Mouse (Mus musculus): ENCODE data around the gene Zfp286.
"Not testable (repeated sequence)": the region's sequence is repeated elsewhere in the genome, so short reads cannot be mapped to it uniquely, and the experiment has no call there.

The Zfp286 gene

GRCm38 (mm10) chr11:62804119-62804518, 14.9 kb upstream of the Zfp286 start:
- no peak for DNase-seq (ENCODE audit: low spot score in 2 of 2)

GRCm38 (mm10) chr11:62789617-62789936, 315 bp upstream of the Zfp286 start:
- DNase-seq (ENCODE audit: low spot score in 2 of 2), result no peak

GRCm38 (mm10) chr11:62776510-62776909, 12.8 kb downstream of the Zfp286 start:
- no peak for DNase-seq (ENCODE audit: low spot score in 2 of 2)

GRCm38 (mm10) chr11:62760755-62761457, 28.4 kb downstream of the Zfp286 start:
- DNase-seq (ENCODE audit: low spot score in 2 of 2), result no peak

GRCm38 (mm10) chr11:62758491-62758890, 30.8 kb downstream of the Zfp286 start:
- DNase-seq (ENCODE audit: low spot score in 2 of 2), result no peak

GRCm38 (mm10) chr11:62757906-62758305, 31.4 kb downstream of the Zfp286 start:
- no peak for DNase-seq (ENCODE audit: low spot score in 2 of 2)

DNA sequence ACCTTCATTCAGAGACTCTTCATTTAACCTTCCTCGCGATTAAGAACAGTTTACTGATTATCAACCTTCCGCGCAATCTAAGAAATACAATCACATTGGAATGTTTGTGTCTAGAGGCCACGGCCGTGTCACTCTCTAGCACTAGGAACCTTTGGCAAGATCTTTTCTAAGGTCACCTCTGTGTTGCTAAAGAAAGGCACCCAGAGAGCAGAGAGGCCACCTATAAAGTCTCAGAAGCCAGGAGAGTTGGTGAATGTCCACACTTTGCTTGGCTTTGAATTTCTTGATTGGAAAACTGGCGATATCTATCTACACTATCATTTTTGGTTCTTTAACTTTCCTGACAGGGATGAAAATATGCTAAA, 32.1 kb downstream of the Zfp286 start:
- no peak for DNase-seq (ENCODE audit: low spot score in 2 of 2)

- DNase-seq (ENCODE audit: low spot score in 2 of 2), result peak; percentile 84 to 86
These were observed 32.7 kb downstream of the Zfp286 start for GRCm38 (mm10) chr11:62756456-62757142.

DNA sequence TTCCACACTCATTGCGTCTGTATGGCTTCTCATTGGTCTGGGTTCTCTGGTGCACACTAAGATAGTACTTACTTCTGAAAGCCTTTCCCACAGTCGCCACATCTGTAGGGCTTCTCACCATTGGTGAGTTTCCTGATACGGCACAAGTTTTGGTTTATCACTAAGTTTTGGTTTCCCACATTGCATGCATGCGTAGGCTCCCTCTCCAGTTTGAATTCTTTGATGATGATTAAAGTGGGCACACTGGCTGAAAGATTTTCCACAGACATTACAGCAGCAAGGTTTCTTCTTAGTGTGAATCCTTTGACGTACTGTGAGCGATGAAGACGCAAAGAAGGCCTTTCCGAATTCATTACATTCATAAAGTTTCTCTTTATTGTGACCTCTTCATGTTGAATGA, 36.5 kb downstream of the Zfp286 start, which contains the start of gene Gm10428:
Gene Gm10428 (plus strand): TSS at position 321 of the 400 bp plus-strand sequence.
- DNase-seq (ENCODE audit: low spot score in 2 of 2), result no peak

DNA sequence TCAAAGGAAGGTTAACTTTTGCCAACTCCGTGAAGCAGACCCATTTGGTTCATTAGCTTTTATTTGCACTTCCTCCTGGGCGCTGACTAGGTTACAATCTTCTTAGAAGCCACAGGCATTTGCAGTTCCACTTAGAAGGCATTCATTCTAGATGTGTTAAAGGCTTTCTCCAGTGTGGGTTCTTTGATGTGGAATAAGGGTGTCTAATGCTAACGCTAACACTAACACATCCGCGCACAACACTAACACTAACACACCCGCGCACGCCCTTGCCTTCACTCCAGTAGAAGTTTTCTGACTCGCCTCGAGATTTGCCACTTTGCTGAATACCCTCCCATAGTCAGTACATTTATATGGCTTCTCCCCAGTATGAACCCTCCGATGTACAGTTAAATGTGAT, 37.1 kb downstream of the Zfp286 start:
- DNase-seq (ENCODE audit: low spot score in 2 of 2), result no peak

DNA sequence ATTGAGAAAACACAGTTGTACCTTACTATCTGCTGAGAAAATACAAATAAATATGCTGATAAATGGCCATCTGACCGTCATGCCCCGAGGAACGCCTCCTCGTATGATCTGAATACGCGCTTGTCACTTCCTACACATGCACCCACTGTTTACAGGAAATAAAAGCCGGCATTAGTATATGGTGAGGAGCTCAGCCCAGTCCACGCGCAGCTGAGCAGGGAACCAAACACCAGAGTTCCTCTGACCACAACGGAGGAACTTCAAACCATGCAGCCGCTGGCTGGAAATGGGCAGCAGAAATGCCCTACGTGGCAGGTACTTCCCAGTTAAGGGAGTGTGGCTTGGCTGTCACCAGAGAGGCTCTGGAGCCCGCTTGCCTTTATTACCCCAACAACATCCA, 39.8 kb downstream of the Zfp286 start:
- not testable (repeated sequence) for DNase-seq (ENCODE audit: low spot score in 2 of 2)

DNA sequence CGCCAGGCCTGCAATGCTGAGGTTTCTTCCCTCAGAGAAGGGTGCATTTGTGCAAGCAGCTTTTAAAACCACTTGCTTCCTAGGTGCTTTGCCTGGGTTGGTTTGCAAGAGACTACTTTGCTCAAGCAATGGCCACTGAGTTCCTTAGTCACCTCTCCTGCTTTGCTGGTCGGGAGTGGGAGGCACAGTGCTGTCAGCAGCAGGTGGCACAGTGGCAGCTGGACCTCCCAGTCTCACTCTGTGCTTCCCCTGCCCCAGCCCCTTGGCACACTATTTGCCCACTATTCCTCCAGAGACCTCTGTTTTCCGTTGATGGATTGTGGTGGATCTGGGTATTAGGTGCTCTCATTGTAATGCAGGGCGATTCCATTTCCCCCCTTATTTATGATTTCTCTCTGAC, 41.2 kb downstream of the Zfp286 start:
- DNase-seq (ENCODE audit: low spot score in 2 of 2), result no peak

DNA sequence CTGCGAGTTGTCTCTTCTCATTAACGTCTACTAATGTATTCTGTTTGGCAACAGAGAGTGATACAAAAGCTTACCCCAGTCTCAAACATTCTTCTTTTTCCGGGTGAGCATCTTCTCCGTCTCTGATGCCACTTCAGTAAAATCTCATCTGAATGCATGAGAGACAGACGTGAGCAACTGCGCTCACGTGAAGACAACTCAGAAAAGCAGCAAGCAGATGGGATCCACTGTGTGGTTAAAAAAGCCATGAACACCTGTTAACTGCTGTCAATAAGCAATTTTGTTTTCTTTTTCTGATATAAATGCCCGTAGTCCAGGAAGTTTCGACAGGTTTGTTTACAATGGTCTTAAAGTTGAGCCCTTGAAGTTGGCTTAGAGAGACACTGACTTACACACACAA, 42.0 kb downstream of the Zfp286 start:
- no peak for DNase-seq (ENCODE audit: low spot score in 2 of 2)

GRCm38 (mm10) chr11:62746001-62746533, 43.2 kb downstream of the Zfp286 start:
- DNase-seq (ENCODE audit: low spot score in 2 of 2), result peak; percentile 61 to 65

DNA sequence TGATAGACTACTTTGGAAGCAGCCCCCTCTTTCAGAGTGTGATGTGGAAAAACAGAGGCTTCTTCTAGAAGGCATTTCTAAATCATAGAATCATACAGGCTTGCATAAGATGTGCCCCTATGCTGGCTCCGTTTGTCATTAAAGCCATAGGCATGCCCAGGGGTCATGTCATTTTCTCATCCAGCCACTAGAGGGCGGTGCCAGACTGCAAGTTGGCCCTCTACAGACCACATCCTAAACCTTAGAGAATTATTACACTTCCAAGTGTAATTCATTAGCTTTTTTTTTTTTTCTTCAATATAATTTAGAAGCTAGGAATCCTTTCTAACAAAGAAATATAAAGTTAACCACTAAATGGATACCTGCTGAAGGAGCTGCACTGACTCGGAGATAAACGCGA, 45.2 kb downstream of the Zfp286 start:
- DNase-seq (ENCODE audit: low spot score in 2 of 2), result peak; percentile 51 to 66

- no peak for DNase-seq (ENCODE audit: low spot score in 2 of 2)
These were observed 46.9 kb downstream of the Zfp286 start for GRCm38 (mm10) chr11:62742261-62742957.

DNA sequence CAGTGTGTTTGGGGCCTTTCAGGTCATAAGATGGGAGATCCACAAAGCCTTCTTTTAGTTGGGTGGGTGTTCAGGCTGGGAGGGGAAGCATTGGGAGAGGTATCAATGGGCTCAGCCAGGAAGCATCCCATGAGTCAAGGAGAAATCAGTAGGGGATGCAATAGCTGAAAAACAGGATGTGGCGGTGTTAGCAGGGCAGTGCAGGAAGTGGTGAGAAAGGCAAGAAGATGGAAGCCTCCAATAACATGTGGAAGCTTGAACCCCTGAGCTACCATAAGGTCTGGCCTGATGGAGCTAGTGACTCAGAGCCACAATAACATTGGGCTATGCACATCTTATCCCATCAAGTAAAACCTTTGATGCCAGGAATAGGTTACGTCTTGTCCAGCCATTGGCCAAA, 48.1 kb downstream of the Zfp286 start:
- DNase-seq (ENCODE audit: low spot score in 2 of 2), result no peak

GRCm38 (mm10) chr11:62732665-62733064, 56.6 kb downstream of the Zfp286 start:
- DNase-seq (ENCODE audit: low spot score in 2 of 2), result no peak

DNA sequence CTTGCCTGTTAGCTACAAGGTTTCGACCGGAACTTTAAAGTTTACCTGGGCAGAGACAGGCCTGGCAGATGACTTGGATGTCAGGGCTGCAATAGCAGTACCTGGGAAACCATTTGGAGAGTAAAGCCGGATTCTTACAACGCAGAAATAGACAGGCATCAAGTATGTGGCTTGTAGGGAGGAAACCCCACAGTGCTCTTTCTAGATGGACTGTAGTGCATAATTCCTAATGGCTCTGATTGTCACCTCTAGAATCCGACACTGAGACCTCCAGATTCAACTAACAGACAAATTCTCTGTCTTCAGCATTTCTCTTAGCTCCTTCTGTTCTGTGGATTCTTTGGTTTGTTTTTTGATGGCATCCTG, 57.3 kb downstream of the Zfp286 start:
- no peak for DNase-seq (ENCODE audit: low spot score in 2 of 2)

DNA sequence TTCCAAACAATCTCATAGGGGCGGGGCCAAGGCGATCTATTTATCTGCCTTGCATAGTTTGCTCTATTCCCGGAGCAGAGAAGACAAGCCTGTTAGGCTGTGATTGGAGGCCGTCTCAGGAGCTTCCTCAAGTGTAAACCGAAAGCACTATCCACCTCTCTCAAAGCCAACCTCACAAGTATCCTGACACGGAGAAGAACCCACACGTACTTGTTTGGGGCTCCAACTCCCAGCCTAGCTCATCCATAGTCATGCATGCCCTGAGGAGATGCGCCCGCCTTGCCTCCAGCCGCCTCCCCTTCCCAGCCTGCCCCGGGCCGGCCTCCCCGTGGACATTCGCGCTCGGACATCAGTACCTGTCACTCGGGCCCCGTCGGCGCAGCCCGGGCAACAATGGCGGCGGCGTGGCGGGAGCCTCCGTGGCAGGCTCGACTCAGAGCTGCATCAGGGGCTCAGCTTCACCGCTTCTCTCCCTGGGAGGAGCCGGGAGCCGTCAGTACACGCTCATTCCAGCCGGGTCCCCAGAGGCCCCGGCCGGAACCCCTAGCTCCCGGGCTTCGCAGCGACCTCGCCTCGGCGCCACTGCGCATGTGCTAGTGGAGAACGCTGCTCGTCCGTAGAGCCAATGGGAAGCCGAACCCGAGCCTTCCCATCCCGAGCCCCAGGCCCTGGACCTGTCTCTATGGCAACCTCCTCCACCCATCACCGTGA, 57.8 kb downstream of the Zfp286 start, which contains the start of gene Zfp287:
Gene Zfp287 (minus strand): TSS at position 595 of the 711 bp plus-strand sequence.
- peak; percentile 58 to 63 for DNase-seq (ENCODE audit: low spot score in 2 of 2)

- DNase-seq (ENCODE audit: low spot score in 2 of 2), result no peak
These were observed 61.0 kb downstream of the Zfp286 start for GRCm38 (mm10) chr11:62728276-62728675.

DNA sequence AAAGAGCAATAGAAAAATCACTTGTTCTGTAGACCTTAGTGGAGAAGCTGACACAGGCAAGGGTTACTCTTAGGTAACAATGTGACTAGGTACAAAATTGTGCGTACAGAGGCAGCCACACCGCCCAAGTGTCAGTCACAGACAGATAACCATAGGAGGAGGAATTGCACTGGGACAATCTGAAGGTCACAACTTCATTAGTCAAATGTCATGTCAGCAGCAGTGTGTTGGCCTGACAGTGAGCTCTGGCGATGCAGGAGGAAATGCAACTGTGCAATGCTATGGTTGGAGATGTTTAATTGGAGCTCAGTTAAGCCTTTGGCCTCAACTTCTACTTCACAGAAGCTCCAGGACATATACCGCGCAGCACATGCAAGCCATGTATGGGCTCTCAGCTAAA, 78.6 kb downstream of the Zfp286 start:
- no peak for DNase-seq (ENCODE audit: low spot score in 2 of 2)

Data from spleen, postnatal 36 days (tissue).